Mouse (Mus musculus) layer of hippocampus, adult 9-11 months (tissue): ENCODE data around the gene Cask.

ENCODE experiments used
- DNase-seq: peaks from one replicate; pipeline ENCODE4 v3.0.0; 2022

Cask gene

DNA sequence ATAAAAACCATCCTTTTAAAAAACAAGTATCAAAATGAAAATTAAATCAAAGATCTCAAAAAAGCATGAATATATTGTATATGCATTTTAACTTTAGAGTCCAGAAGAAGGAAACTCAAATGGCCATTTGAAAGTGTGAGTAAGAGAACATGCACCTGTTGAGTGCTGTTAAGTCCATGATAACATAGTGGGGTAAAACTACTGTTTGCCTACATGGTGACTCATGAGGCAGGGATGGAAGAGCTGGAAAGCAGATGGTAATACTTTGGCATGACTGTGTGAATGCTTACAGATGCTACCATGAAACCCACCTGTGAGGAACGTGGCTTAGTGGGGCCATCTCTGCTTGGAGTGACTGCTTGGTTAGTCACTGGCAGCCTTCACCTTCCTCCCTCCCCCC lies 132.9 kb downstream of the Cask start:
- no peak for DNase-seq

DNA sequence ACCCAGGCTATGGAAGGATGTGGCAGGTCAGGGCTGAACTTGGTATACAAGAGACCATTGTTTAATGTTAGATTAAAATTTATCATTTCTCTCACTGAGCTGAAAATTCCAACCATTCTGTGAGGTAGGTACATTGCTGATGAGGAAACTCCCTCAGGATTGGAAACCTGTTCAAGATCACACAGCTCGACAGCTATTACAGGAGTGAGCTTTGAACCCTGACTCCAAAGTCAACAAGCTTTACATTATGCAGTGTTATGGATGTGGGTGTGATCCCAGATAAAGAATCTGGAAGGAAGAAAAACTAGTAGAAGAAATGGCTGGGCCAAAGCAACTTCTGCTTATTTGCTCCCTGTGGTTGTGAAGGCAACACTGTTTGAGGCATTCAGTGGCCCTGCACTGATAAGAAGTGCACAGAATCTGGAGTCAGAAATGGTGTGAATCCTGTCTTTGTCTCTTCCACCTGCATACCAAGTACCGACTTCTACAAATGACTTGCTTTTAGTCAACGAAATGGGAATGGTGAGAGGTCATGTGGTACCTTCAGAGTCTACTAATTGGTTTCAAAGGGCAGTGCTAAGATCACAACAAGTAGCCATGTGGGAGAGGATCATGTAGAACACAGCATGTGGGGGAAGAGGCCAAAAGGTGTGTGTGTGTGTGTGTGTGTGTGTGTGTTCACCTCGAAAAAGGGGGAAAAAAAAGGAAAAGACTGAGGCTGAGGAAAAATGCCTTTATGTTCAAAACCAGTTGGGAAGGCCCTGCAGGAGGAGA lies 134.2 kb downstream of the Cask start:
- DNase-seq: no peak

DNA sequence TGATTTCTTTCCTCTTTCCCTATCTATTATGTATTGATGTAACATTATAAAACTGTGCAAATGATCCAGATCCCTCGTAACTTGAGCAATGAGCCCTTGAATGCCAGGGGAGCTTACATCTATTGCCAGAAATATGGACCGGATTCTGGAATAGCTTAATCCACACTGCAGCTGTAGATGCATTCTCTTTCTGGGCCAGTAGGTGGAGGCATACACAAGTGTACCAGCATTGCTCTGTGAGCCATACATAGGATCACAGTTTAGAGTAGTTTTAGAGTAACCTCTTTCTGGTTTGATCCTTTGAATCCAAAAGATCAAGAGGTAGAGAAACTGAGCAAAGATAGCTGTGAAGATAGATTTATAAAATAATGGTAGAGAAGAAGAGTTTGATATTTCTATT lies 141.0 kb downstream of the Cask start:
- peak; percentile 33 for DNase-seq

DNA sequence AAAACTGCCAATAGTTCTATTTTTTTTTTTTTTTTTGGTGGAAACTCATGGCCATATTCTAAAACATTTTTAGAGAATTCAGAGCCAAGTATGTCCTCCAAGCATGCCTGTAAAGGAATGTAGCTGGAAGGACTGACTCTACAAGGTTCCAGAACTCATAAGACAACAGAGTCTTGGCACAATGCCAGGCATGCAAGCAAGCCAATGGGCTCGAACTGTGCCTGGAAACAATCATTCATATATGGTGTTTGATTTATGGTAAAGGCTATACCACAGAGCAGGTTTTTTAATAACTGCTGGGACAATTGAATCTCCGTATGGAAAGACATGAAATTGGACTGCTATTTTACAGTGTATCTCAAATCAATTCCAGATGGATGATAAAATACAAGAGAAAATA lies 146.1 kb downstream of the Cask start:
- no peak for DNase-seq

DNA sequence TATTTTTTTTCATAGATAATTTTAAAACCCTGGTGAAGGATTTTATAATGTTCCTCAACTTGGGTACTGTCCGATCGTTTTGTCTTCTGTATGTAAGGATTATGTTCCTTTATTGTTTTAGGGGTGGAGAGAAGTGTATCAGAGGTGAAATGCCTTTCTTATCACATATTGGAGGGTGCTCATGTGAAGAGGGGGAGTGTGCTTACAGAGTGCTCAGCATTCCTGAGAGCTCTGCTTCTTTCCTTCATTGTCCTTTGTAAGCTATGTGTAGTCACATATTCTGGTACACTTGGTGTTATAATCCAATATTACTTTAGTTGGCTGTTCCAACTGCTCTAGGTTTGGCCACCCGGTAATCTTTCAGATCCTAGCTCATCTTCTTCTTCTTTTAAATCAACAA lies 150.5 kb downstream of the Cask start:
- no peak for DNase-seq

DNA sequence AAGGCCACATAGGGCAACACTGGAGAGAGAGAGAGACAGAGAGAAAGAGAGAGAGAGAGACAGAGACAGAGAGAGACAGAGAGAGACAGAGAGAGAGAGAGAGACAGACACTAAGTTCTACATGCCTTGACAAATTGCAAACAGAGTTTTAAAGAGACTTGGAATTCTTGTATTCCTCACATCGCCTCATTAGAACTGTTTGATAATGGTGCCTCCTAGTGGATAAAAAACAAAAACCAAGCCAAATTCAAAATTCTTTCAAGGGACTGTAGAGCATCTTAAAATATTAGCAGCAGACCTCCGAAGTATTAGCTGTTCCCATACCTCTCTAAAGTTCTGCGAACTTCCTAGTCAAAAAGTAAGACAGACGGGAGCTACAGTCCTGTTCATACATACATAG lies 159.3 kb downstream of the Cask start:
- DNase-seq: no peak

DNA sequence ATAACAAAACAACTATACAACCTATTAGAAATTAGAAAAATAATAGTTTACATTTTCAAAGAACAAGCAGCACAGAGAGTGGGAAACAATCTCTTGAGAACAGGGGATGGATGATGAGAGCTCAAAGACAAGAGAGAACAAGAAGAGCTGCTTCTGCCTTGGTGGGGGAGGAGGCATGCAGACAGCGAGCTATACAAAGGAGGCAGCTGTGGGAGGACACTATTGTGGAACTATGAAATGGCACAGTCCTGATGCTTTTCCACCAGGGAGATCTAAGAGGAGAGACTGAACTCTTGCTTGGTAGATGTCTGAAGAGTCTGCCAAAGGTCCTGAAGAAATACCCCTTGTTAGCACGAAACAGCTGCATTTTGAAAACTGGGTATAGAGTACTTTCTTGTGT lies 162.8 kb downstream of the Cask start:
- DNase-seq: peak; percentile 9

DNA sequence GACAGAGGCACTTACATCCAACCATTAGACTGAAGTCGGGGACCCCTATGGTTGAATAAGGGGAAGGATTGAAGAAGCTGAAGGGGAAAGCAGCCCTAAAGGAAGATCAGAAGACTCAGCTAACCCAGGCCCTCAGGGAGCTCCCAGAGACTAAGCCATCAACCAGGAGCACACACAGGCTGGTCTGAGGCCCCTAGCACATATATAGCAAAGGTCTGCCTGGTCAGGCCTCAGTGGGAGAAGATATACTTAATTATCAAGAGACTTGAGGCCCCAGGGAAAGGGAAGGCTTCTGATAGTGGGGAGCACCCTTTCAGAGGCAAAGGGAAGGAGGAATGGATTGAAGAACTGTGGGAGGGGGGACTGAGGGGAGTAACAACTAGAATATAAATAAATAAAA lies 164.6 kb downstream of the Cask start:
- DNase-seq: no peak

DNA sequence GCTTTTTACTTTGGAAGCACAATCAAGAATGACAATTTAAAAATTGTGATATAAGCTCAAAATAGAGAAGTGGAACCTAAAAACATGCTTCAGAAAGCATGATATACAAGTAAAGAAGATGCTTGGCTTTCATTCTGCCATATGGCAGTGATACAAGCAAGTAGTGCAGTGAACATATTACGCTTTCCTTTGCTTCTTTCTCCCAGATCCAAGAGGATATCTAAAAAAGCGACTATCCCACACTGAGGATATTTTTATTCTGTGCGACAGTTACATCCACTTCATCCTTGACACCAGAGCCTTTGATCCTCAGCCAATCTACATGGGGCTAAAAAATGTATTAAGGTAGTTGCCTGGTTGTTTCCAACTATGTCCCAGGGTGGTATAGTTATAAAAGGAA lies 169.4 kb downstream of the Cask start:
- DNase-seq: no peak

DNA sequence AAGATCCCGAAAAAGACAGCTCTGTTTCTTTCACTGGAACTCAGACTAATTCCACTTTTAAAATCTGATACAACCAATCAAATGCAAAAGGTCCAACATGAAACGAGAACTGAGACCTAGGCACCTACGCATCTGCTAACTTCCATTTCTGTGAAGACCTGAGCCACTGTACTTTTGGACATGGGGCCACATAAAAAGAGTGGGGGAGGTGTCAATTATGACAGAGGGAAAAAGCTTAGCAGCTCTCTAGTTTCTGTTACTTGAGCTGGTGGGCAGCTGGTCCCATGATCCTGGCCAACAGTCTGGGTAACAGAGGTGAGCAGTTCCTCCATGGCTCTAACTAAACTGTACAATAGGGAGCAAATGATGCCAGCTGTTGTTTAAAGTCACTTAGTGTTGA lies 178.2 kb downstream of the Cask start:
- no peak for DNase-seq

DNA sequence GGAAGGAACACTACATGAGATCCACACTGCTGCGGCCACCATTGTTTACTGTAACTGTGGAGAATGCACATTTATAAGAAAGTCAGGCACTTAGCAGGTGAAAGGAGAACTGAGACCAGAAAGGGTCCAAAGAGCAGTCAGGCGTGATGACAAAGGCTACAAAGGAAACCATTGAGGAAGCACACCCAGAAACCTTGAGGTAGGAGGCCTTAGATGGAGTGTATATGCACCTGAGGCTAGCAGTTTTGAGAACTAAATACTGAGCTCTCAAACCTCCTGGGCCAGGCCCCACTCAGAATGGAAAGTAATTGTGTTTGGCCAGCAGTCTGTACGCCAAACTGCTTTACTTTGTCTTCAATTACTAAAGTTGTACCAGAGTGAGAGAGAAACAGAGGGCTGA lies 180.8 kb downstream of the Cask start:
- DNase-seq: no peak

DNA sequence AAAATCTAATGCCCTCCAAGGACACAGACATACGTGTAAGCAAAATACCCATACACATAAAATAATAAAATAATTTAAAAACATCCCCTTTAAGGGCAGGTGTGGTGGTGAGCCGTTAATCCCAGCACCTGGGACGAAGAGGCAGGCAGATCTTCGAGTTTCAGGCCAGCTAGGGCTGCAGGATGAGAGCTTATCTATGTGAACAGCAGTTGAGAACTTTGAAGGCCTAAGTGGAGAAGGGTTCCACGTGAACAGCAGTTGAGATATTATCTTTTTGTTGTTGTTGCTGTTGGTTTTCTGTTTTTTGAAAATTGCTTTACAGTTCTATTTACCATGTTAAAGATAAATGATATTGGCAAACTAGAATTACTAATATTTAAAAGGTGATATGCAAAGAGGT lies 182.3 kb downstream of the Cask start:
- DNase-seq: no peak

DNA sequence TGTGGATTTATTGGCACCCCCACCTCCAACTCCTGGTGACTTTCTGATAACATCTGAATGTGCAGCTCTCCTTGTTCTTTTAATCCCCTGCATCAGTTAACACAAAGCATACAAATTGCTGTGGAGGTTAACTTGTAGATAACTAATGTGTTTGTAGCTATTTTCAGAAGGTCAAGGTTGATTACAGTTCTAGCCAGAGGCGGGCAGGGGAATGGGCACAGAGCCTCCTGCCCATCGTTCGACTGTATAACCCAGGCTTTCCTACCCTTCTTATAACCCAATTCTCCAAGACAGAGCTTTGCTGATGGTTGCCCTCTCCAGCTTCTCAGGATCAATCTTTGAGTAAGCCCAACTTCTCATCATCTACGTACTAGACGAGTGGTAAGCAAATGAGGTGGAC lies 190.1 kb downstream of the Cask start, which contains the start of gene Gpr82:
TSS of gene Gpr82 (plus strand) at position 301 of the 400 bp plus-strand sequence.
- DNase-seq: no peak

DNA sequence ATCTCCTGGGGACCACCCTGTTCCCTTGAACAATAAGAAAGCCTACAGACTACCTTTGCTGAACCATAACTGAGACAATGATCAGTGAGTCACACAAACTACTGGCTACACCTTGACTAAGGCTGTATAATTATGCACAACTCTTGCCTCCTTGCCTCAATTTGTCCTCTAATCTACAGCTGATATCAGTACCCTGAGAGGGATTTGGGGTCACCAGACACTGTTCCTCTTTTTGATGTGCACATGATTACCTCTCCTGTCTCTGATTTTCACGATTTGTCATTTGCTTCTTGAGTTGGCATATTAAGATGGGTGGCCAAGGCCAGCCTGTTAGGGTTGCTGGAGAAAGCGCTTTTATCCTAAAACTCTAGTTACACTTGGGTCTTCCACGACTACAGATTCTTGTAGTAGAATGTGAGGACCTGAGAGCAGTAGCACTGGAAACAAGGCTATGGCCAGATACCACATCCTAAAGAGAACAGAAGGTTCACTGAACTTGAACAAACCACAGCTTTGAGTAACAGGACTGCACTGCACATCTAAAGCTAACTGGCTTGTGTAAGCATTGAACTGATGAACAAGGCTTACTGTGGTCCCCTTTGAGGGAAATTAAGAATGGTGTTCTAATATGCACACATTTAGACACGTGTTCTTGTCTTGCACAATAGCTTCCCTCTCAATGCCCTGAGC lies 191.8 kb downstream of the Cask start:
- DNase-seq: no peak

DNA sequence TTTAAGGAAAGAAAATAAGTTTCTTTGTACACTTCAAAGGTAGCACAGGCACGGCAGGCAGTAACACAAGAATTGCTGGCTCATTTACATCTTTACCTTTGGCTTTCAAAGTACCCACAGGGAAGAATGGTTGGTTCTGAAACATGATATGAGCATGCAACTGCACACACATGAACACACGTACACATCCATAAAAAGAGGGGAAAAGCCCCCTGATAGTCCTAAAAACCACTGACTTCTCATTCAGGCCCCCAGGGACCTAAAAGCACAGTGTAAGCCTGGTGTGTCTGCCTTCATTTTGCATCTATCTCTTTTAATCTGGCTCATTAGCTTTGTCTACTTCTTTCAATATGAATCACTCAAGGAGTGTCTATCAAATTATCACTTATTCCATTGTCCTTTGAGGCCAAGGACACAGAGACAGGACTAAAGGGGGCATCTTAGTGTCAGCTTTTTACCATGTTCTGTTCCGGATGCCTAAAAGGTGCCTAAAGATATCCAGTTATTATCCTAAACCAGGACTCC lies 192.5 kb downstream of the Cask start:
- no peak for DNase-seq

DNA sequence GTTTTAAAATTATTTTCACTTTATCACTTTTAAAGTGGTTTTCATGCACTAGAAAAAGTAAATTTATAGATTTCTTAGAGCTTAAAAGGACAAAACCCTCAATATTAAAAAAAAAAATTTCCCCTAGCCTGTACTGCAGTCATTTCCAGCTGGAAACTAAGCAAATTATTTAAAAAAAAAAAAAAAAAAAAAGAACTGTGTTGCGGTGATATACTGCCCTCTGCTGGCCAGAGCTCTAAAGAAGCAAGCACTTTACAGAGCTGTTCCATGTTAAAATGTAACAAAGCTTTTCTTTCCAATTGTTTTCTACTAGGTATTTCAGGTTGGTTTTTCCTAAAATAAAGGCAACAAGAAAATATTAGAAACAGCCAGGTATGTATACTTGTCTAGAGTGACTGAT lies 194.4 kb downstream of the Cask start:
- DNase-seq: peak; percentile 14

DNA sequence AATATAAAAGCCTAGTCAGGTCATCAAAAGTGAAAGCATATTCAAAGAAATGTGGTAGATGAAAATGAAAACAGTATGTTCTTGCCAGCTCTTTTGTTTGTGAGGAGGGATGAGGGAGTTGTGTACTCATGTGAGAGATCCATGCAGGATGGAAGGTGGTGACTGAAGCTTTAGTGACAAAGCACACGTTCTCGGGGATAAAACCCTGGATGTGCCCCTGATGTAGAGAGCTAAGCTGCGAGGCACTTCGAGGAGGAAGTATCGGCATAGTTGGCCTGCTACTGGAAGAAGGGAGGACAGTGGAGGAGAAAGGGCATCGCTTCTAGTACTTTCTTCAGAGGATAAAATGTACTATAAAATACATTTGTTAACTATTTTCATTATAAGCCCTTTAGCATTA lies 195.3 kb downstream of the Cask start:
- no peak for DNase-seq

DNA sequence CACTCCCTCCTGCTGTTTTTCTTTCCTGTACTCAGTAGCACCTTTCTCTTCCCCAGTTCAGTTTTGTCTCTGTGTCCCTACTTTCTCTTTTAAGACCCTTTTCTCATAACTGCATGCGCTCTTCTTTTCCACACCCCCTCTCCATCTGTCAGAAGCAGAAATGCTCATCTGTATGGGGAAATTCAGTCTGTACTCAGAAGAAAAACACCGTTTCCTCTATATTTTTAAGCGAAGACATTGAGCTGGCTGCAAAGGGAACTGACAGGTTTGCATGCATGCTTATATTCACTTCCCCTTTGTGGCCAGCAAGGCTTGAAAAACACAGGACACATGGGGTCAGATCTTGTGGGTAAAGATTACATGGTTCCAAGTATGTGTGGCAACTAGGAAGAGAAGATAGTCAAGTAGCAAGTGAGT lies 196.2 kb downstream of the Cask start:
- DNase-seq: peak; percentile 51

DNA sequence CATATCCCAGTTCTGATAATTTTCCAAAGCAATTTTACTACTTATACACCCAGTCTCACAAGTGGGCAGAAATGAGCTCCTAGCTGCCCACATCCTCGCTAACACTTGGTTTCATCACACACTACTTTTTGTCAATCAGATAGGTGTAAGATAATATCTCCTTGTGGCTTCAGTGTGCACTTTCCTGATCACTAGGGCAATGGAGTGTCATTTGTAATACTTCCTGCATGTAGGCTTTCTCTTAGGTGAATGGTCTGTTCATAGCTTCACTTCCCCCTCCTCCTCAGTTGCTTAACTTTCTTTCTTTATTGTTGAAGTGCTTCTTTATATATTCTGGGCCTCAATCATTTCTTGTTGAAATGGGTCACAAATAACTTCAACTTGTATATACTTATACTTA lies 198.9 kb downstream of the Cask start:
- no peak for DNase-seq

DNA sequence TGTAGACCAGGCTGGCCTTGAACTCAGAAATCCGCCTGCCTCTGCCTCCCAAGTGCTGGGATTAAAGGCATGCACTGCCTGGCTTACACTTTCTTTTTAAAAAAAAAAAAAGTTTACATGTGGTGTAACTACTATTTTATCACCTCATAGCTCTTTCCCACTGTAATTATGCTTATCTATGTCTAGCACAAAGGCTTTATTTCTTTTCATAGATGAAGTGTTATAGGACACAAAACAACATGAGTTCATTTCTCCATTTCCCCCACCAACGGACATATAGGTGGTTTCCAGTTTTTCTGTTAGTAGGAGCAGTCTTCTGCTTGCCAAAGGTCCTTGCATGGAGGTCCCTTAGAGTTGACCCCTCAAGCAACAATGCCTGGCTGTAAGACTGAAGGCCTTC lies 199.3 kb downstream of the Cask start:
- DNase-seq: no peak

DNA sequence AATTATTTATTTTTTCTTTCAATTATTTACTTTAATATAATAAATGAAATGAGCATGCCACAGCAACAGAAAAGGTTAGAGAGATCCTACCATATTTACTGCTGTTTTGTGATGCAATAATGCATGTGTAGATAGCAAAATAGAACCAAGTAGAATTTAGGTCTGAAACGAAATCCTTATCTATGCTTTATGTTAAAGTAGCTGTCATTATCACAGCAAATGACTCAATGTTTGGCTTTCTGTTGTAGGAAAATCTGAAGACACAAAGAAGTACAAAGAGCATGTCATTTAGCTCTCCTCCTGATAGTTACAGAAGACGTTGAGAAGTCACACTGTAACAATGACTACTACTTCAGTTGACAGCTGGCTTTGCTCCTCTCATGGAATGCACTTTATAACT lies 212.3 kb downstream of the Cask start:
- DNase-seq: no peak

DNA sequence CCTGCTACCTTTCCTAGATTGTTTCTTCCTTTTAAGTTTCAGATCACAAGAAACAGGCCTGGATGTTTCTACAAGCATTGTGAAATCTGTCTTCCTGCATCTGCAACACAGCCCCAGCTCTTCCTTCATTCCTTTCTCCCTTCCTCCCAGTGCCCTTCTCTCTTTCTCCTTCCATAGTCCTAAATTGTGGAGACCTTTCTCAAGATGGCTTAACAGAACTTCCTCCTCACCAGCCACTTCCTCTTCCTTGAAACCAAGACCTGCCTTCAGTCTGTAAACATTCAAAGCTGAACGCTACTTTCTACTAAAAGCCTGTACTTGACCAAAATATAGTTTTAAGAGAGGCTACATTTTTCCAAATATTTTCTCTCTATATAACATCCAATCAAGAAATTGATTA lies 214.8 kb downstream of the Cask start:
- peak; percentile 35 for DNase-seq

DNA sequence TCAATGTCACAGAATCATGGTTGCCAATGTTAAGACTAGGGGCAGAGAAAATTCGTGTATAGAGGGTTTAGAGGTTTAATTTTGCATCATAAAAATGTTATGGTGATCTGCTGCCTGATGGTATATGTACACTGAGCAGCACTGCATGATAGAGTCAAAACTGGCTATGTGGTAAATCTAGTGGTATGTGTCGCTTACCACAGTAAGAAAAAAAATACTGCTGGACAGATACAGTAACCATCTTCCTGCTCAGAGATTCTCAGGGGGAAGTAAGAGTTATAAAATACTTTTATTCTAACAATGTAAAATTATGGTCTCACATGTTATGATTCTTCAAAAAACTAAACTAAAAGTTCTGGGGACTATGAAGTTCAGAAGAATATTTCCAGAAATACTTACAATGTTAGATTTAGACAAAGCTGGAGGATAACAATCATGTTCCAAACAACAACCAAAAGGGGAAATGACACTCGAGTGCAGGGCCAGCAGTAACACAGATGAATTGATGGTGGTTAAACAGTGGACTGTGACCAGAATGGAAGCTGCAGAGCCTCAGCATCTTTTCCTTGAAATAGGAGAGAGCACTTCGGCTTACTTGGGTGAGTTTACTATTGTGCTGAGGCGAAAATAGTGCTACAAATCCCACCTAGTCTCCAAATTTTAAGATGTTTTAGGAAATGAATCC lies 219.4 kb downstream of the Cask start, which contains the start of gene Gpr34:
TSS of gene Gpr34 (plus strand) at position 491 of the 685 bp plus-strand sequence.
- DNase-seq: no peak

DNA sequence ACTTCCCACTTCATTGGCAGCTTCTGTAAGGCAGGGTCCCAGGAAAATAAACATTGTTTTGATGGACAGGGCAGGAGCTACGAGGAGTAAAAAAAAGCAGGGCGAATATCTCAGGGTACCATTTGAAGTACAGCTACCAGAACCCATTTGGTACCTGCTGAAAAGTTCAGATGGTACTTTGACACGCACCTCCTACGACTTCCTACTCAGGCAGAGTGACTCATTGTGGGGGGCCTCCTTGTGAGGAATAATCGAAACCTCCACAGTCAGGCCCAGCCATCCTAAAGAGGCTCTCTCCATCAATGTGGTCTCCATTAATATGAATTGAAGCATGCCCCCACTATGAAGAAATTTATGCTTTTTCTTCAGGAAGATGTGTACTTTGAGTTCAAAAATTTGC lies 228.5 kb downstream of the Cask start:
- no peak for DNase-seq
